Mouse (Mus musculus) A20 (cell line): Measurements from ENCODE around the gene Abca1.

ENCODE experiments used
- DNase-seq: peaks from one replicate; pipeline ENCODE4 v3.0.0-alpha.2; 2011; ENCODE audit warnings: low read depth, low spot score

The Abca1 gene

DNA sequence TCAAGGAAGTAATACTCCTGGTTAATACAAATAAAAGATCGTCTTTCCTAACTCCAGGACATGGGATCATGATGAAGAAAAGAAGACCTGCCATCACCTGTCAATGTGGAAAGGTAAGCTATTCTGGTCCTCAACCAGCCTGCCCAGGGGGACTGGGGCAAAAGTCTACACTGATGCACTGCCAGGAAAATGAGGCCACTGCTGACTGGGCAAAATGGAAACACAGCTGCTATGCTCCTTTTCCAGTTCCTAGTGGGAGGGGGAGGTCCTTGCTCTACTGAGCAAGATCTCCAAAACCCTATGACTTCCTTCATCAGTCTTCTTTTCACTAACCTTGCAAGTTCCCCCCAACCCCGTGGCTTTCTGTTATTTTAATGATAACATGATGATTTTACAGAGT is 73.1 kb downstream of the Abca1 start:
- DNase-seq: no peak

DNA sequence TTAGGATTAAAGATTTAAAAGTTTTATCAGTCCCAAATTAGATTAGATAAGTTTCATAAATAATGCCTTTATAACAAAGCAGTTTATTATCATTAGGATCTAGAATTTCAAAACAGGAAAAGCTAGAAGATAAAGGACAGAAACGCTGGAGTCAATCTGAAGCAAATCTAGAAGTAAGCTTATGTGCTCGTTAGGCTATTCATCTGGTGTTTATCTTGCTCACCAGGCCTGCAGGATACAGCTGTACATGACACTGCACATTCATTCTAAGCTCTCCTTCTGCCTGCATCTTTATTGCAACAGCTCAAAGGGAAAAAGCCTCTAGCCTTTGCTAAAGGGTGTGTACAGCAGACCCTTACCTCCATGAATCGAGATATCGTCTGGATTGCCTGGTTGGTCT is 74.1 kb downstream of the Abca1 start:
- no peak for DNase-seq

DNA sequence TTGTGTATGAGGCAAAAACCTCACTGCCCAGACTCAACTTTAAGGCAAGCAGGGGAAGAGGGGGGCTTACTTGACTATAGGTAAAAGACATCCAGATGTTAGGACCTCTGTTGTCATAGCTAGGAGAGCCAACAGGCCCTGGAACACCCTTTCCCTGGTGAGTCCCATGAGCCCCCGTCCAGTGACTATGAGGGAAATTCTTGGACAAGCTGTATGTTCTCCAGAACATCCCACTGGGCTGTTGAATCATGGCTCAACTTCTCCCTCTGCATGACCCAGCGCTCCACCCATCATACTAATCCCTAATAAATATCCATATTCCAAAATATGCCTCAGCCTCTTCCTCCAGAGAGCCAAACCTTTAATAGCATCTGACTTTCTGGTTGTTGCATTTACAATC is 76.6 kb downstream of the Abca1 start:
- DNase-seq: no peak

DNA sequence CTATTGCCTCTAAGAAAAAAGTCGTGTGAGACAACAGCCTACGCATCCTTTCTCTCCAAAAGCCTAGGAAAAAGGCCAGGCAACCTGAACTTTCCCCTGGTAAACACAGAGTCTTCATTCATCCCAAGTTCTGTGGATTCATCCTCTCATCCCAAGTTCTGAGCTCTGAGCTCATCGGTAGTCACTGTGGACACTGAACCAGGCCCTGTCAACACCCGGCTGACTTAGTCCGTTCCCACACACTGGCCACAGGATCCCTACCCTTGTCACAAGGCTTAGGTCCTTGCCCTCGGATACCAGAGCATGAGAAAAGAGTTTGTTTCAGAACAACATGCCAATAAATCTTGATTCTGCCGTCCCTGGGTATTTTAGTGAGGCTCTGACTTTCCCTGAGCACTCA is 77.2 kb downstream of the Abca1 start:
- DNase-seq: no peak

DNA sequence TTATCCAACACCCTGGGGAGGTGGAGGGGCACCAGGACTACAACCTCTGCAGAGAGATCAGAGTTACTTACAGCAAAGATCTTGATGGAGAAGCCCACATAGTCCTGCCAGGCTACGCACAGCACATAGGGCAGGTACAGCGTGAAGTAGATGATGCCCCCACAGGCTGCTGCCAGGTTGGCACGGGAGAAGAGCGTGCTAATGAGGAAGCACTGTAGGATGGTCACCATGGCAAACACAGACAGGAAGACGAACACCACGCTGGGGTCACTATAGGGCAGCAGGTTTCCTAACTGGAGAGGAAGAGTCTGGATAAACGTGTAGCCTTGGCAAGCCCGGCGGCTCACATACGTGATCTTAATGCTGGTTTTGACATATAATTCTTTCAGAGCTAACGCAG is 77.8 kb downstream of the Abca1 start:
- no peak for DNase-seq

DNA sequence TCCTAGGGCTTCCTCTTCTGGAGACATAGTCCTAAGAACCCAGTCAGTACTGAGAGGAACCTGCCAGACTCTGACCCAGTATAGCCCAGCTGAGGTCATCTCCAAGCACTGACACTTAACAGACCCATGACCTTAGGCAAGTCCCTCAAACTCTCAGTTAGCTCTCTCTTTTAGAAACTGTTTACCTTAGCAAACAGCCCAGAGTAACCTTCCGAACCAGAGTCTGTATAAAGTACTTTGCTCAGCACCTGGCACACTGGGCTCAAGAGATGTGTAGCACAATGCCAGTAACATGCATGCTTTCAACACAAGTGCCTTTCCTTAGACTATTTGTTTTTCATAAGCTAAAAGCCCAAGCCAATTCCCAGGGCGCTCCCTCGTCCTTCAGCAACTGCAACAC is 79.4 kb downstream of the Abca1 start:
- DNase-seq: no peak

DNA sequence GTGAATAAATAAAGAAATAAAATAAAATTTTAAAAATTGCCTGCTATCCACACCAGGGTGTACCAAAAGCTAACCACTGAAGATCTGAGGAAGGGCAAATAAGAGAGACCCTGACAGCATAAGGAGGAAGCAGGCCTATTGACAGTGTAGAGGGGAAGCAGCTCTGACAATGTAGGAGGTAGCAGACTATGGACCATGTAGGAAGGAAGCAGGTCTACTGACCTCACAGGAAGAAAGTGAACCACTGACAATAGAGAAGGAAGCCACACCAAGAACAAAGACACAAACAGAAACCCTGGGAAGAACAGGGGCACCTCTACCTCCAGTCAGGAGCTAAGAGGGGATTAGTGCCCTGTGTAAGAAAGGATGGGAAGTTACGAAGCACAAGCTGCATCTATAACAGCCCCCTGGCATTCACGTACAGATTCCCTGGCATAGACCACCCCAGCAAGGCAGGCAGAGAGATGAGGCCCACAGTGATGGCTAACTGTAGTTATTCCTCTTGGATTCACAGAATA is 80.8 kb downstream of the Abca1 start:
- no peak for DNase-seq

DNA sequence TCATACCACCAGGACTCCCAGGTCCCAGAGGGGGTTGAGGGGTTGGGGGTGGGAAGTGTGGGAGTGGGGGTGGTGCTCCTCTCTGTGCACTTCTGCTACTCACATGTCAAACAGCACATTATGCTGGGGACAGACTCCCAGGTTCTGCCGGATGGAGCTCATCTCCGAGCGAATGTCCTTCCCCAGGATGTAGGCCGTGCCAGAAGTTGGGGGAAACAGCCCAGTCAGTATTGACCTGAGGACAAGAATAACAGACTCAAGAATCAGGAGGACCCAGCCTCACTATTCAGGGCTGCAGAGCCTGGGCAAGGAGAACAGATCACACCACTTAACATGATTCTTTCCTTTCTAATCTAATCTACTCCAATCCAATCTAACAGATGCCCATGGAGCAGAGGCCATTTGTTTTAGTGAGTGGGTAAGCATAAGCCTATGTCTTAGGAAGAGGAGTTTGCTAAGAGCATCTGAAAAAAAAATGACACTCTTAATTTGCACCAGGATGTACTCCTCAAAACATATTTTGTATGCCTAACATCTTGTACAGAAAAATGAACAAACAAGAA is 82.8 kb downstream of the Abca1 start:
- no peak for DNase-seq

DNA sequence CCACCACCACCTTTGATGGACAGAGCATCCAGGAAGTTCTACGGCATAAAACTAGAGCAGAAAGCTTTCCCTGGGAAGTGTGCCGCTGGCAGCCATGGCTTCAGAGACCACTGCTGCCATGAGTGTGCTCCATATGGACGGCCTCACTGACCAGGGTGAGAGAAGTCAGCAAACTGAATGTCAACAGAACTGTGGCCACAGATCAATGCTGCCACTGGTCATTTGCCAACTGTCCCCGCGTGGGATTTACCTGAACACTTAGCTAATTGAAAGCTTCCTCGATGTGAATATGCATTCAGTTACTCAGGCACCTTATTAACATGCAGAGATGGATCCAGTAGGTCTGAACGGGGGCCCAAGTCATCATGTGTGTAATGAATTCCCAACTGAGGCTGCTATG is 86.7 kb downstream of the Abca1 start:
- DNase-seq: no peak

DNA sequence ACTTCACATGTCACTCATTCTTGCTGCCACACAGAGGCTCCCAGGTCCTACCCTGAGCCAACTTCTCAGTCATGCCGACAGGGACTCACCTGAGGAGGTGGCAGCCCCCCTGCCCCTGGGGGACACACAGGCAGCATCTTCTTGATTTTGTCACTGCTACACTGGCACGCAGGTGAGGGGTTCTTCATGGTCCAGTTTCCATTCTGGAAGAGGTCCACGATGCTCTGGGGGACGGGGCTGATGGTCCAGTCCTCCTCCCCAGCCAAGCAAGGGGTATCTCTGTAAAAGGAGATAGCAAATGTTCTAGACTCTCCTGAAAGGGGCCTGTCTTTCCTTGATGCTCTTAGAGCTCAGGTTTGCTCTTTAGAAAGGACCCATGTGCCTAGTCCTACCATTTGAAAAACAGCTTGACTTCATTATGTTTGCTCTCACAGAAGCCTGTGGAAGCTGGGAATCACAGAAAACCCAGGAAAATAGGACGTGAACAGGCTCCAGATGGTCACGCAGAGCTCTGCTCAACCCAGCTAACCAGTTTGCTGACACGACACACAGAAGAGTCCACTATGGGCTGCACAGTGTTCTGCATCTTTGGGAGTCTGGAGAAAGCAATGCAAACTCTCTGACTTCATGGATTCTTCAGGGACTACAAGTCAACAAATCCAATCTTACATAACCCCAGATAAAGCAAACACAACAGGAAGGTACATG is 97.2 kb downstream of the Abca1 start:
- DNase-seq: no peak

DNA sequence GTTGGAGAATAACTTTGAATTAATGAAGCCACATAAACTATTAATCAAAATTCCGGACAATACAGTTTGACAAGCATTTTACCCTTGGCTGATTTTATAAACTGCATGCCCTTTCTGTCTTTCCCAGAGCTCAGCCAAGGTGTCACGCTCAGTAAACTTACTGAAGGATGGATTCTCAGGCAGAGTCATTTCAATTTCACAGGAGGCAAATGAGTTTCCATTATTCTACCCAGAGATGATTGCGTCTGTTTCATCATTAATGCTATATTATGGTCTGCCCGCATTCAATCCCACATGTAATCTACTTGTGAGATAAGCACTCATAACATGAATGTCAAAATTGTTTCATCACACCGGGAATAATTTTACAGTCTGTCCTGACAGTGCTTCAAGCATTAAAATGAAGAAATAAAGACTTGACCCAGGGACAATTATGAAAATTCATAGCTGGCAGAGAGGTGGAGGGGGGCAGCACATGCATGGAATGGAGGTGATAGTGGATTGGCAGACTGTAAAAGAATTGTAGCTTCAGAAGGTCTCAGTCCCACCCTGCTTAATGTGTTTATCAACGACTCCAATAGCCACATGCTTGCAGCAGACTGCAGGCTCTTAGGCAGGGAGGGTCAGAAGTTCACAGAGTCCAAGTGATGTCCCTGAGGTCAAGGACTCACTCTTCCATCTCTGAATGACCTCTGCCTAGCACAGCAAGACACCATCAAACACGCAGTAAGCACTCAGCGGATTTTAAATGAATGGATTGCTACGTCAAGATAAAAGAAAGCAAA is 113.3 kb downstream of the Abca1 start:
- no peak for DNase-seq

DNA sequence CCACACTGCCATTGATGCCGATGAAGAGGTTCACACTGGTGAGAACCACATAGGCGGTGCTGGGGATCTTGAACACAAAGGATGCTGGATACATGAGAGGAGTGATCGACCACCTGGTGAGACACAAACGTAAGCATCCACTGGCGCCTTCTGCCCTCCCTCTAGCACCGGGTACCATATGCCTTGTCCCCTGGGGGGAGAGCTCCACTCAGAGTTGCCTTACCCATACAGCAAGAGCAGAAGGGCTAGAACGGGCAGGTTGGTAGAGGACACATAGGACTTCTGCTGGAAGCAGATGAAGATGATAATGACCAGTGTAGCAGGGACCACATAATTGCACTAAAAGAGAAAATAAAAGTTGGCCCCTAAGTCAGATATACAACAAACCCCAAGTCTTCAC is 113.9 kb downstream of the Abca1 start:
- DNase-seq: no peak

DNA sequence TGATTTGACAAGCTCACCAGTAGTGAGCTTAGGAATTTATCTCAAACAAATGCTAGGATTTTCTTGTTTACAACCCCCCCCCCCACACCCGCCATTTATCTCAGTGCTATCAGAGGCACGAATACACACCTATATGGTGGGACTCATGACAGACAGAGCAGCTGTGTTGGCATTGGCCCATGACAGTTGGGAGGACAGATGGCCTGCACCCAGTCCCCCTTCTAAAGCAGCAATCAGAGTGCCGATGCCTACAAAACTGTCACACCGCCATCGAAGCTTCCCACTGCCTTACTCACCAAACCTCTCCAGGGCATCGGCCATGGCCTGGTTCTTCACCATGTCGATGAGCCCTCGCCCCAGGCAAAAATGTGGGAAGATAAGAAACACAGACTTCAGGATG is 115.9 kb downstream of the Abca1 start:
- DNase-seq: no peak

DNA sequence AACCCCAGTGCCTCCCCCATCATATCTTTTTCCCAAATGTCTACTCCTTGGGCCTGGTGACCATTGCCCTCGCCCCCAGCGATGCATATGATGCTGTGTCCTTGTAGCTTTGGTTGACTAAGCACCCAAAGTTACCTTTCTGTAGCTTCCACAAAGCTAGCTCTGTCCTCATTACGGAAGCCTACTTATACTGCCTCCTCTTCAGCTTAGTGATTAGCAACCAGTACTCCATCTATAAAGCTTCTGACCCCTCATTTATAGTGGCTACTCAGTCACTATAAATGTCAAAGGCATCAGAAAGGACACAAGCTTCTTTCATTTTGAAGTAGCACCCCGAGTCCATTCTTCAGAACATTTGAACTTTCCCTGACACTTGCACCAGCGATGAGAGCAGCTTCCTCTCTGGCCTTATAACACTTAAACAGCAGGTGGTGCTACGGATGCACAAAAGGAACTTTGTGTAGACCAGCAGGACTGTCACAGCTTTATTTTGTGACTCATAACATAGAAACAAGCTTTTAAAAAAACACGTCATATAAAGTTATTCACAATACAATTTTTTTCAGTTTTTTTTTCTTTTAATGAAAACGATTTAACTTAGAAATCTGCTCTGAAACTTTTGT is 129.3 kb downstream of the Abca1 start:
- no peak for DNase-seq

DNA sequence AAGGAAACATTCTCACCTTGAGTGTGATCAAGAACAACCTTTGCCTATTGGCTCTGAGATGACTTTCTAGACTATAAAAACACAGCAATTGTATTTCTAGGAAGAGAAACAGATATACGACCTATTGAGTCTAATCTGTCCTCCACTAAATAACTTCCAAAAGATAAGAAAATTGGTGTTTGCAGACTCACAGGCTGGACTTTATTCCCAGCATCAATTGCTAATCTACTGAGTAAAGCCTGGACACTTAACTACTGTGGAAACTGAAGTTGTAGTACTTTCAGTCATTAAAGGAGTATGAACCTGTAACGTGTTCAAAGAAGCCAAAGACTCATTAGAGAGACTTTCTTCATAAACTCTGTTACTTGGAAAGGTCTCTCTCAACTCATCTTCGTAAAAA is 131.9 kb downstream of the Abca1 start:
- DNase-seq: no peak

DNA sequence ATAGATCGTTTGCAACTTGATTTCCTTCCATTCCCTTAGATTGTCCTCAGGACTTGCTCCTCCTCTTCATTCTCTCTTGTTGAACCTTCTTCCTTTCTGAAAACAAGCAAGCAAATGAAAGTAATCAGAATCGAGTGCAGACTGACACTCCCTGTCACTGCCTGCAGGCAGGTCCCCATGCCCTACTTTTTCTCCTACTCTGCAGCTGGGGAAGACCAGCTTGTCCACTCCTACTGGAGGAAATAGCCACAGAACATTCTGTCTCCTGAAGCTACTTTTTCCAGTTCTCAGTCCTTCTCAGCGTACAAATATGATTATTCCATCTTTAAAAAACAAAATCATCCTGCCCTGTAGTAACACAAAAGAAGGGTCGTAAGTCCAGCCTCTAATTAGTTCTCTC is 135.3 kb downstream of the Abca1 start:
- no peak for DNase-seq

DNA sequence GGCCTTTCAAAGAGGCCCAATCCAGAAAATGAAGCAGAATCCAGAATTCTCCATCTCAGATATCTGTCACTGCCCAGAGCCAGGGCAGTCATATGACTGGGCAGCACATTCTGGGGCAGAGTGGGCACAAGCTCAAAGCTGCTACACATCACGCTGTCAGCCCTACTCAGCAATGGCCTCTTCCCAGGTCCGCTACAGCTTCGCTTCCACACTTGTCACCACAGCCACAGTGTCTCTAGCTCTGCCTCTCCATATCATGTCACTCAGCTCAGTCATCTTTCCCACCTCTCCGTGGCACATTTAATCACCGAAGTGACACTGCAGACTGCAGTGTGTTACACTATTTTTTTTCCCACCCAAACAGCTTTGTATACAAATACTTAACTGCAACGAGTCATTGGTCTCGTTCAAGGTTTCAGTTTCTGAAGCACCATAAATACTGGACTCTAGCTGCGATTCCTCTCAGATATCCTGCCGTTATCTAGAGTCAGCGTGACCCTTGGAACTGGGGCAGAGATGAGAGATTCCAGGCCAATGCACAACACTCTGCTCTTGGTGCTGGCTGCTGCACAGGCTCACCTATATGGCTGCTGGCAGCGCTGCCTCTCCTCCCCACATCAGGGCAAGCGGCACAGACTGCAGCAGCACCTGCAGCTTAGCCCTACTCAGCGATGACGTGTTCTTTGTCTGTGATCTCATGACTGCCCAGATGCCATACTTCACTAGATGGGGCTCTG is 136.3 kb downstream of the Abca1 start:
- no peak for DNase-seq

DNA sequence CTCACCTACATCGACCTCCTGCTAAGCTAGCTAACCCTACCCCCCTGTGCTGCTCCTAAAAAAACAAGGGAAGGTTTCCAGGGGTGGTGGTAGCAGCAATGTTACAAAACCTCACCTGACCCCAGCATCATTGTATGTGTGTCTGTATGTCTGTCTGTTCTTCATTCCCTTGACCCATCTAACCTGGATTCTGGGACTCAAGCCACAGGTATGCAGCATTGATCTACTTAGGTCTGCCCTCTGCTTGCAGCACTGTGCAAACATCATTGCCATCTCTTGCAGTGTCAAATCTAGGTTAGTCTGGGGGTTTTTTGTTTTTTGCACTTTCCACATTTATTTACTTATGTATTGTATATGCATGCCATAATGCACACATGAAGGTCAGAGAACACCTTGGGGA is 141.3 kb downstream of the Abca1 start:
- no peak for DNase-seq

DNA sequence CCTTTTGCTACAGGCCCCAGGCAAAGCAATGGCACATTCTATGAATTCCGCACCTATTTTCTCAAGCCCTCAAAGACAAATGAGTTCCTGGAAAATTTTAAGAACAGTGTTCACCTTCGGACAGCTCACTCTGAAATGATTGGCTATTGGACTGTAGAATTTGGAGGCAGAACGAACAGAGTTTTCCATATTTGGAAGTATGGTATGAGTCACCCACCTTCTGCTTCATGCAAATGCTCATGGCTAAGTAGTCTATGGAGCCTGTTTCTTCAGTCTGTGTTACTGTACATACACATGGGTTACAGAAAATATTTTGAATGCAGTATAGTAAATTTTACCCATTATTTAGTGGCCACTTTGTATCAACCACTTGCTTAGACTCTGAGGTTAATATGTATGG is 144.7 kb downstream of the Abca1 start:
- DNase-seq: no peak

DNA sequence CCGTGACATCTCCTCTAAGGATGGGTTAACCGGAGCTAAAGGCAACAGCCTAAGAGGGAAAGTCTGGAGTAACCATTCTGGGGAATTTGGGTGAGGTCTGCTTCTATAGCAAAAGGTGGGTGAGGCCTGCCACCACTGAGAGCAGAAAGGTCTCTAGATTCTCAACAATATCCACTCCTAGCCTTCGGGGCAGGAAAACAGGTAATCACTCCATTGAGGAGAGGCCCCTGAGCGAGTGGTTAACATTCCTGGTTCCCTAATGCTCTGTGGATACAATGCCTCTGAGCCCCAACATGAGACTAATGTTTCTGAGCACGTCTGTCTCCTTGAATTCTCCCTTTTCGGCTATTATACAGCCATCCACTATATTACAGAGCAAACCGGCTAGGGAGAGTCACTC is 145.3 kb downstream of the Abca1 start:
- no peak for DNase-seq

DNA sequence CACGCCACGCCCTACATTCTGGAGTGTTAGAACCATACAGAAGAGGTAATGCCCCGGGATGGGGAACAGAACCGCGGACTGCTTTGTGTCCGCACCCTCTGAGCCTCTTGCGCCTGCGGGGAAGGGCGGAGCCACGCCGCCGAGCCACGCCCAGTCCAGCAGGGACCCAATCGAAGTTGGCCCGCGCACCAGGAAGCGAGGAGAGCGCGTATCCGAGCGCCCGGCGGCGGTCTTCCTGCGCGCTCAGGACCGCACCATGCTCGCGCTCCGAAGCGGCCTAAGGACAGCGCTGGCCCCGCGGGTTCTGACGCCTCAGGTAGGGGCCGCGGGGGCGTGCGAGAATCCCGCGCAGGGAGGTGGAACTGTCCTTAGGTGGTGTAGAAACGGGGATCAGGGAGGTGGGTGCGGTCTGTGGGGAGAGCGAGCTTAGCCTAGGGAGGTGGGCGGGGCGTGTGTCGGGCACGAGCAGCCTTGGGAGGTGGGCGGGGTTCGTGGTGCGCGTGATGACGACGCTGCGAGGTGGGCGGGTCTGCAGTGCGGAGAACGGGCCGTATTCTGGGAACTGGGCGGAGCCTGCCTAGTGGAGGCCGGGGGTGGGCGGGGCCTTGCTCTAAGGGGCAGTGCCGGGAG is 147.8 kb downstream of the Abca1 start, which contains the start of gene Nipsnap3b:
Gene Nipsnap3b (plus strand): TSS at position 149 of the 630 bp plus-strand sequence.
- DNase-seq: peak; percentile 98
